Mouse (Mus musculus) layer of hippocampus, adult 9-11 months (tissue): ENCODE measurements around the gene Tac4.

ENCODE experiments used
- DNase-seq: peaks from one replicate; pipeline ENCODE4 v3.0.0; 2022

Gene Tac4

DNA sequence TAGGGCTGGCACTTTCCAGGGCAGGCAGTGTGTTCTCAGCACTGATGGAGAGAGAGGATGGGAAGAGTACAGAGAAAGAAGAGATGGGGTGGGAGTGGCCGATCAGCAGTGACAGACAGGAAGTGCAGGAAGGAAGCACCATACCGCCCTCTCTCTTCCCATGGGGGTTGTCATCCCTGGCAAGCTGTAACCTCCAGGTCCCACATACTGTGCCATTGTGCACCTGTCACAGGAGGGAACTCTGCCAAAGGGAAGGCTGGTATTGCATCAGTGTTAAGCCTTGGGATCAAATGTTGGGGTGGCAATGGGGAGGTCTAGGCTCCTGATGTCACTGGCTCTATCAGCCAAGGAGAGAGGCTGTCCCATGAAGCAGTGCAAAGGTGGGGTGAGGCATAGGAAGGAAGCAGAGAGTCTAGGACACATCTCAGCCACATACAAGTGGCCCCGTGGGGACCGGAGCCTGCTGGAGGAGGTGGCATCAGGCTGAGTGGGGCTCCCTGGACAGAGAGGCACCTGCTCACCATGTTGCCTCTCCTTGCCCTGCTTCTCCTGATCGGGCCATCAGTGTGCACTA lies at the start of gene Tac4:
Tac4 (plus strand) TSS at position 352 of the 574 bp plus-strand sequence.
- DNase-seq: no peak

DNA sequence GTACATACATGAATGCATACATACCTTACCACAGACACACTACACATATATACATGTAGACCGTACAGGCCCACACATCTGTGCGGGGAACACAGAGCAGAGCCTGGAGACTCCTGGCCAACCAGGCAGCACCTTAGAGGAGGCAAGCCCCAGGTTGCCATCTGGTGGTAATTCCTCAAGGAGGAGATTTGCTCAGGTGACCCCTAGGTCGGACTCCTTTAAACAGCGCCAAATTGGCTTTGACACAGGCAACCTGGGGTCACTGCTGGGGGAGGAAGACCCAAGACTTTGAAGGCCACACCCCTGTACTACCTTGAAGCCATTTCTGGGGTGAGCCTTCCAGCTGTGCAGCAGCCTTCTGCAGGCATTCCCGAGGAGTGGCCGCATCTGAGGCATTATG lies 47.7 kb upstream of the Tac4 start:
- DNase-seq: no peak

- DNase-seq: no peak
Measured at GRCm38 (mm10) chr11:95214305-95214704, 47.0 kb upstream of the Tac4 start.

GRCm38 (mm10) chr11:95216193-95216592 lies 45.1 kb upstream of the Tac4 start:
- DNase-seq: no peak

DNA sequence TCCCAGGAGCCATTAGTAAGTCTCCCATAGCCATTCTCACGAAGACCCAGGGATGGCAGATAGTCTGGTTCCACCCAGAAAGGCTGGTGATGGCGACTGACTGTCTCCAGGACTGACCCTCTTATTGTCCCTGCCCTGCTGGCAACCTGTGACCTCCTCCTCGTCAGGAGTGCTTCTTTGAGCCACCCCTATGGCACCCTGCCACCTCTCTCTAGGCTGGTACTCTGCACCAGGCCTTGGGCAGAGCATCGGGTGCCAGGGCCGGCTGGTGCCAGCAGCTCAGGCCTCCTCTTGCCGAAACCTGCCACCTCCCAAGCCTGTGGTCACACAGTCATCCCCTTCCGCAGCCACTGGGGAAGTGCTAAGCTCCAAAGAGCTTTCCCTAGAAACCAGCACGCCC lies 42.2 kb upstream of the Tac4 start:
- DNase-seq: no peak

- DNase-seq: no peak
Measured at GRCm38 (mm10) chr11:95223473-95223872, 37.9 kb upstream of the Tac4 start.

GRCm38 (mm10) chr11:95224124-95224893 lies 37.0 kb upstream of the Tac4 start:
- no peak for DNase-seq

GRCm38 (mm10) chr11:95225448-95225847 lies 35.9 kb upstream of the Tac4 start:
- DNase-seq: no peak

GRCm38 (mm10) chr11:95227467-95227866 lies 33.9 kb upstream of the Tac4 start:
- DNase-seq: no peak

- no peak for DNase-seq
Measured at GRCm38 (mm10) chr11:95231688-95232328, 29.5 kb upstream of the Tac4 start.

DNA sequence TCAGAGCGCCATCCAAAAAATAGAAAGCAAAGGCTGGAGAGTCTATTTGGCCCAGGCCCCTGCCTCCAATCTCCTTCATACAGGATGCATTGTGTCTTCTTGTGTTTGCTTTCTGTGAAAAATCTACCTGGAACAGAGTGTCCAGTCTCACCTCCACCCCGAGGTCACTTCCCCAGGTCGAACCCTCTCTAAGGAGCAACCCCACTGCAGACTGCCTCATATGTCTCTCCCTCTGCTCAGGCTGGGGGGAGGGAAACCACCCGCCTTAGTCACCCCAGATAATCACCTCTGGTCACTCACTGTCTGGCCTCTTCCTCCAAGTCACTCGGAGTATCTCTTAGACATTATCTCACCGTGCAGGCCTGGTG lies 29.0 kb upstream of the Tac4 start:
- DNase-seq: no peak

DNA sequence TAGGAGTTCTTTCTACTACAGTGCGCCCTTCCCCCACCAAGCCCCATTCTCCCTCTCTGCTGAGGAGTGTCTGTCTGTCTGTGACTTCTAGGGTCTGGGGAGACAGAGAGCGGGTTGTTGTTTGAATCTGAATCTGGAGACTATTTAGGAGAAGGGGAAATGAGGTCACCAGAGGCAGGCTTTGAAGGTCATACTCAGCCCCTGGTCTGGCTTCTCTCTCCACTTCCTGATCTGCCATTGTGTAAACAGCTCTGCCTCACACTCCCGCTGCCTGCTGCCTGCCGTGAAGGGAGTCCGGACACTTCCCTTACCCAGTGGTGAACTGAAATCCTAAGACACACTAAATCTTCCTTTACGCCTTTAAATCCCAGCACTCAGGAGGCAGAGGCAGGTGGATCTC lies 22.9 kb upstream of the Tac4 start:
- DNase-seq: no peak

- no peak for DNase-seq
Measured at GRCm38 (mm10) chr11:95242653-95243052, 18.7 kb upstream of the Tac4 start.

GRCm38 (mm10) chr11:95245456-95245855 lies 15.9 kb upstream of the Tac4 start:
- no peak for DNase-seq

- no peak for DNase-seq
Measured at GRCm38 (mm10) chr11:95247065-95247464, 14.3 kb upstream of the Tac4 start.

GRCm38 (mm10) chr11:95250110-95250509 lies 11.2 kb upstream of the Tac4 start:
- peak; percentile 67 for DNase-seq

GRCm38 (mm10) chr11:95251295-95251694 lies 10.0 kb upstream of the Tac4 start:
- DNase-seq: peak; percentile 58

DNA sequence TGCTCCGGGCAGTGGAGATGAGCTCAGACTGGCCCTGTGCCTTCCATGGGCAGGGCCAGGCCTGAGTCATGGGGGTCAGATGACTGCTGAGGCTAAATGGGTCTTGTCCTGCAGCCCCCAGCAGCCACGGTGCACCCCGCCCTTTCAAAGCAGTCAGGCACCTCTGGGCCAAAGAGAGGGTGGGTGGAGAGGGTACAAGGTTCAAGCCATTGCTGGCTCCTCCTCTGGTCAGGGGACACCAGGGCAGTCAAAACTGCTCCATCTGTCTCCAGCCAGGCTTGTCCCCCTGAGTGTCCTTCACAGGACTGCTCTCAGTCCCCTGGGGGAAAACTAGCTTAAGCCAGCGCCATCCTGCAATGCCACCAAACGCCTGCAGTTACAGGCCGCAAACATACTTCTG lies 9.2 kb upstream of the Tac4 start:
- no peak for DNase-seq

DNA sequence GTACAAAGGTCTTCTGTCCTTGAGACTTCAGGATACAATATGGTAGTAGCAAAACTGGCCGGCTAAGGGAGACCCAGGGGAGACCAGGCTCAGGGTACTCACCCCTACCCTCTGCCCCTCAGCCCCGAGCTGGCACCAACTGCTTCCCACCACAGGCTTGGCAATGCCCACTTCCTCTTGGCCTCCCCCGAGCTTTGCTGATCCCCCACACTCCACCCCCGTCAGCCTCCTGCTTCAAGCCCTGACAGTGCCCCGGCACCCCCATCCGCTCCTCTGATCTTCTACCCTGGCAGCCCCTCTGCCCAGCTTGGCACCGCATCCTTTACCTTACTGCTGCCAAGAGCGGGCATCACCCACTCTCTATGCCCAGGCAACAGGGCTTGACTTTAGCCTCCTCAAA lies 7.2 kb upstream of the Tac4 start:
- no peak for DNase-seq

DNA sequence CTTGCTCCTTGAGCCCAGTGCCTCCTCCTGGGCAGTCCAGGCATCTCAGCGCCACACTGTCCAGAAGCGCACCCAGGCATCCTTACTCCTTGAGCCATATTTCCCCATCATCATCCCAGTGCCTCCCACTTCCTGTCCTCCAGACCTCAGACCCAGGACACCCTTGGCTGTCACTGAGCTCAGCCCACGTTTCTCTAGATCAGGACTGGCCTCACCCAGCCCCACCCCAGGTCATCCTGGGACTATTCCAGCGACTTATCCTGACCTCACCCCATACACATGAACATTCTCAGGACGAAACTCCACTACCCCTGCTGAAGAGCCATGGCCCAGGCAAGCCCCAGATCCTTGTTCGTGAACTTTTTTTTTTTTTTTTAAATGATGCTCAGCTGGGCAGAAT lies 5.6 kb upstream of the Tac4 start:
- DNase-seq: no peak

DNA sequence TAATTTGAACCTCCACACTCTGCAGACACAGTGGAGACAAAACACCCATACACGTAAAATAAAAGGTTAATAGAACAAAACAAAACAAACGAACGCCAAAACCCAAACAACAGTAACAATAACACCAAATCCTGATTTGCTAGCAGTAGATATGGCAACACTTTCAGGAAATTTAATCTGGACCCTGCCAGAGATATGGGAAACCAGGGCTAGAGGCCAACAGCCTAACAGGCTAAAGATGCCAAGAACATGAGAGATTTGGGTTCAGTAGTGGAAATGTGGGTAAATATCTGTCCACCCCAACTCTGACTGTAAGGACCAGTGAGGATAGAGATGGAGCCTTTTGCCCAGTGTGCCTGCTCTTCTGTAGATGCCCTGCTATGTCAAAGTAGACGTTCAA lies 3.4 kb upstream of the Tac4 start:
- no peak for DNase-seq

DNA sequence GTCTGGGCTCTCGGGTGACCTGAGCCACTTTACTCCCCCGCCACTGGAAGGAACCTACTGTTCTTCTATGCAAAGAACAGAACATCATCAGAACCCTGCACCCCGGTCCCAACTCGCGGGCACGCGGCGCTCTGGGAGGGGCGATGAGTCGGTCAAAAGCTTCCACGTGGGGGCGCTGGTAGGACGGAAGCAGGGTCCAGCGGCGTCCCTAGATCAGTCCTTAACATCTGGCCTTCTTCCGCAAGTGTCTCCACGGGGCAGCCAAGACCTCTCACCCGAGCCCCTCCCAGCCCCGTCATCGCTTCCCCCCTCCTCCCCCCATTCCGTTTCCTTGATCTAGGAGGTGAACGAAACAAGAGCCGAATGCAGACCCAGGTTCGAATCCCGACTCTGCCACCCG lies 2.8 kb upstream of the Tac4 start:
- peak; percentile 72 for DNase-seq

- DNase-seq: peak; percentile 86
Measured at GRCm38 (mm10) chr11:95259088-95259849, 2.1 kb upstream of the Tac4 start.
